Mouse (Mus musculus): ENCODE results near the gene Dxo. TPM values are rescaled to one million over a fixed set of nuclear protein-coding genes. Genes with fewer than 3 reads are reported as not detected.
"Not testable (repeated sequence)": the region's sequence is repeated elsewhere in the genome, so short reads cannot be mapped to it uniquely, and the experiment has no call there.

The Dxo gene
- total RNA-seq, 2 experiments from 2014 or later: 11.1 to 11.6 TPM

GRCm38 (mm10) chr17:34813747-34814146 is 23.1 kb upstream of the Dxo start:
- intact Hi-C loops (cut with DNase I): loop anchor here (5.0 kb wide), 1 partner anchor 161 kb away; no protein-coding TSS in a partner anchor
- DNase-seq (ENCODE audit: low spot score): not testable (repeated sequence)

DNA sequence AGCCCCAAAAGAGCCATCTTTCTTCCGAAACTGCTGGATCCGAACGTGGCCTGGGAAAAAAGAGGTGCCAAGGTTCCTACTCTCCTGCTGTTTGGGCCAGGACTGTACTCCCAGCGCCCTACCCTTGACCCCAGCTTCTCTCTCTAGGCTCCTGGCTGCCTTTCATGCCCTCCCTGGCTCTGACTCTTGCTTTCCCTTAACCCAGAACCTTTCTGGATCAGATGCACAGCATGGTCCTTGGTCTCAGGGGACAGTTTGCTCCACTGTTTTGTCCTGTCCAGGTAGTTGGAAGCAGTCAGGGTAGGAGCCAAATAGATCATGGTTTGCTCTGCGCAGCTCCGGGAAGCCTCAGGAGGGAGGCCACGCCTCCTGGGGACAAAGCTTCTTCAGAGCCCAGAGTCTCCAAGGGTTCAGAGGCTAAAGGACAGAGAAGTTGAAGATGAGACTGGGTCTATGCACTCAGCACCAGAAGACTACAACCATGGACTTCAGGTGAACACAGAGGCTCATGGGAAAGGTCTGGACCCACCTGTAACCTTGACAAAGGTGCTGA is 21.9 kb upstream of the Dxo start:
- DNase-seq (ENCODE audit: low spot score): no peak
- intact Hi-C loops (cut with DNase I): loop anchor here (5.0 kb wide), 1 partner anchor 163 kb away; no protein-coding TSS in a partner anchor

GRCm38 (mm10) chr17:34830776-34831175 is 6.0 kb upstream of the Dxo start:
- intact Hi-C loops (cut with DNase I); DNase-seq (ENCODE audit: low spot score): not testable (repeated sequence)

DNA sequence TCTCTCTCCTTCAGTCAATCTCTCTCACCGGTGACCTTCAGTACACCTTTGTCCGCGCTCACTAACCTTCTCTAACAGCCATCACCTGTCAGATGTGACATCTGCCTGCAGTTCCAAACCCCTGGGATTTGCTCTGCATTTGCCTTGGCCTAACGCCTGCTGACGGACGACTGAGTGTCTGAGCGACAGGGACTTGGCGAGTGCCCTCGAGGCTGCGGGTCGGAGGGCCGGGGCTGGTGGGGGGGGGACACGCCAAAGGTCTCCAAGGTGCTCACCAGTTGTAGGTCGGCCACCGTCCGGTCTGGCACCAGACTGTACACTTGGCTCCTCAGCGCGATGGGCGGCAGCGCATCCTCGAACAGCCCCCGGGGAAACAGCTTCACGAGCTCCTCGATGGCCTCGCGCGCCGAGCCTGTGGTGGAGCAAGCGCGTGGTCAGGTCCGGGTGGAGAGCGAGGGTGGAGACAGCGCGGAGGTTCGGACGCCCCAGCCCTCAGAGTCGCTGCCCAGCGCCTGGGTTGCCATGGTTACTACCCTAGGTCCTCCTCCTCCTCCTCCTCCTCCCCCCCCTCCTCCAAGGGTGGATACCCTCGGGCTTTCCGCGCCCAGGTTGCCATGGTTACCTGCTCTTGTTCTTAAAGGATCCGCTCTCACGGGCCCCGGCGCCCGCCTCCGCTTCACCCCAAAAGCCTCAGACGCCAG is 514 bp upstream of the Dxo start:
- intact Hi-C loops (cut with DNase I): no loop called here
- DNase-seq (ENCODE audit: low spot score): no peak

GRCm38 (mm10) chr17:34837464-34838324 is 875 bp downstream of the Dxo start:
- DNase-seq (ENCODE audit: low spot score): no peak
- intact Hi-C loops (cut with DNase I): no loop called here

- DNase-seq (ENCODE audit: low spot score): no peak
- intact Hi-C loops (cut with DNase I): no loop called here
Measured at GRCm38 (mm10) chr17:34838785-34839184, 2.0 kb downstream of the Dxo start.

- intact Hi-C loops (cut with DNase I): no loop called here
- no peak for DNase-seq (ENCODE audit: low spot score)
Measured at GRCm38 (mm10) chr17:34840736-34841307, 4.0 kb downstream of the Dxo start.

- intact Hi-C loops (cut with DNase I): no loop called here
- DNase-seq (ENCODE audit: low spot score): no peak
Measured at GRCm38 (mm10) chr17:34844884-34845283, 8.1 kb downstream of the Dxo start.

GRCm38 (mm10) chr17:34847192-34847591 is 10.4 kb downstream of the Dxo start:
- DNase-seq (ENCODE audit: low spot score): no peak
- intact Hi-C loops (cut with DNase I): no loop called here

GRCm38 (mm10) chr17:34847615-34848014 is 10.8 kb downstream of the Dxo start:
- DNase-seq (ENCODE audit: low spot score): no peak
- intact Hi-C loops (cut with DNase I): no loop called here

DNA sequence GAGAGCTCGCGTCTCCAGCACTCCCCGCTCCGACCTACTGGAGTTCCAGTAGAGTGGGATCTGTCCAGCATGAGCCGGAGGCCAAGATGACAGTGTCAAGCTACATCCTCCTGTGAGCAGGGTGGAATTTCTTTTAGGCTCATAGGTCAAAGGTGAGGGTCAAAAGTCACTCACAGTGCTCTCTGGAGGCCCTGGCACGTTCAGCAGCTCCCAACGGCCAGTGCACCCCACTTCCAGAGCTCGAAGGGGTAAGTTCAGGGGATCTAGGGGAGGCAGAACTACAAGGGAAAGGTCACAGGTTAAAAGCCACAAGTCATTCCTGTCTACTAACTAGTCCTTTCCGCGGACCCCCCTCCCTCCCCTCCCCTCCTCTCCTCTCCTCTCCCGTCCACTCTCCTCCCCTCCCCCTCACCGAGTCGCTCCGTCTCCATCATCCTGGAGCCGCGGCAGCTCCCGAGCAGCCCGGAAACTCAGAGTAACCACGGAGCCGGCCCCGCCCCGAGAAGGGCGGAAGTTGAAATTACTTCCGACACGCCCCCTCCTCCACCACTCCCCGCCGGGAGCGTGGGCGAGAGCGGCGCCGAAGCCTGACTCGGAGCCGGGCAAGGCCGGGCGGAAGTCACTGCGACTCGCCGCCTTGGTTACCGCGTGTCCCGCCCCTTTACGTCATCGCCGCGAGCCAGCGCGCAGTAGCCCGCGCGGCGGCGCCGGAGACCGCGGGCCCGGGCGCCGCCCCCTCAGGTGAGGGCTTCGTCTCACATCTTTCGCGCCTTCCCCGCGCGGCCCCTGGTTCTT is 13.1 kb downstream of the Dxo start, which contains the start of the genes Skiv2l and Nelfe:
Skiv2l (minus strand) TSS at position 489 of the 795 bp plus-strand sequence.
Nelfe (plus strand) TSS at position 670 of the 795 bp plus-strand sequence.
- peak; percentile 95 for DNase-seq (ENCODE audit: low spot score)
- intact Hi-C loops (cut with DNase I): no loop called here

DNA sequence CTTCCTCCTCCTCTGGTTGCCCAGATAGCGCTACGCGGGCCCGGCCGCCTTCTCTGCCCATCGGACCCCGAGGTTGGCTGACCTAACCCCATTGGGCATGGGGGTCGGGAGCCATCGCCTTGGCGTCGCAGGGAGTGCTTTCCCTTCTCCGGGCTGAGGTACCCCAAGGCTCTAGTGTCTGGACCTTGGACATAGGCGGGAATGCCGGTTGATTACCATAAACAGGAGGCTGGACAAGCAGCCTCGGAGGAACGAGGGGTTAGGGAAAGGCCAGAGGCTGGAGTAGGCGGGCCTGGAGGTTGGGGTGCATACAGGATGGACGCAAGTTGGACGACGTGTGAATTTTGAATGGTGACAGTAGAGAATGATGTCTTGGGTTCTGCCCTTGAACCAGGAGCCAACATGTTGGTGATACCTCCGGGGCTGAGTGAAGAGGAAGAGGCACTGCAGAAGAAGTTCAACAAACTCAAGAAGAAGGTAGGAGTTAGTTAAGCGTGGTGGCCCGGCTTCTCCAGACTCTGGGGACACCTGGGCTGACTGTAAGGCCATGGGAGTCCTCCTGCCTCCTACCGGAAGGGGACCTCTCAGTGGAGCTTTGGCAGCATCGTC is 13.8 kb downstream of the Dxo start:
- no peak for DNase-seq (ENCODE audit: low spot score)
- intact Hi-C loops (cut with DNase I): no loop called here

DNA sequence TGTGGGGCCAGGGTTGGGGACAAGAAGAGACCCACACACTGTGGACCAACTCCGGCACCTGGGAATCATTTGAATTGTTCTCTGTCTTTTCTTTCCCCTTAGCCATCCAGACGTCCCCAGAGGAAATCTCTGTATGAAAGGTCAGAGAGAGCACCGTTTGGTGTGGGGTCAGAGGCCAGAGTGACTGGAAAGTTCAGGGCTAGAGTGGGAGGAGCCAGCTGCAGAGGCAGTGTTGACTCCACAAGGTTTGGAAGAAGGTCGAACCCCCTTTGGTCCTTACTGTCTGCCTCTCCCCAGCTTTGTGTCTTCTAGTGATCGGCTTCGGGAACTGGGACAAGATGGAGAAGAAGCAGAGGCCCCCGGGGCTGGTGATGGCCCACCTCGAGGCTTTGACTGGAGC is 16.7 kb downstream of the Dxo start:
- intact Hi-C loops (cut with DNase I): no loop called here
- no peak for DNase-seq (ENCODE audit: low spot score)

GRCm38 (mm10) chr17:34854761-34855160 is 17.9 kb downstream of the Dxo start:
- intact Hi-C loops (cut with DNase I): loop anchor here (1.0 to 2.0 kb wide), 2 partner anchors 38 to 58 kb away; no protein-coding TSS in a partner anchor
- DNase-seq (ENCODE audit: low spot score): no peak

GRCm38 (mm10) chr17:34855825-34856224 is 19.0 kb downstream of the Dxo start:
- DNase-seq (ENCODE audit: low spot score): no peak
- intact Hi-C loops (cut with DNase I): loop anchor here (1.0 to 2.0 kb wide), 4 partner anchors 37 to 127 kb away; no protein-coding TSS in a partner anchor

DNA sequence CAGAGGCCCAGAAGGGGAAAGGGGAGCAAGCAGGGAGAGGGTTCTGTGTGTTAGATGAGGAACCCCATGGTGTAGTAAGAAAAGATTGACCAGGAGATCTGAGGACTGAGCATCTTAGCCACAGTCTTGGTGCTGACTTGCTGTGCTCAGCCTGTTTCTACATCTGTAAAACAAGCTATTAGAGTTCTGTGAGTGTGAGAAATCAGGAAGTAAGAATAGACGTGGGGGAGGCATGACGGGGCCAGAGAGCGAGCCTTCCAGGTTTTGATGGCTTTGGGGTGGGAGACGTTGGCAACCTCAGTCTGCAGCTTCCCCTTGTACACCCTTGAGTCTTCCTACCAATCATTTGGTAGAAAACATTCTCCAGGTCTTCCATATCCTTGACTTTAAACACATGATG is 21.9 kb downstream of the Dxo start:
- intact Hi-C loops (cut with DNase I): no loop called here
- no peak for DNase-seq (ENCODE audit: low spot score)

DNA sequence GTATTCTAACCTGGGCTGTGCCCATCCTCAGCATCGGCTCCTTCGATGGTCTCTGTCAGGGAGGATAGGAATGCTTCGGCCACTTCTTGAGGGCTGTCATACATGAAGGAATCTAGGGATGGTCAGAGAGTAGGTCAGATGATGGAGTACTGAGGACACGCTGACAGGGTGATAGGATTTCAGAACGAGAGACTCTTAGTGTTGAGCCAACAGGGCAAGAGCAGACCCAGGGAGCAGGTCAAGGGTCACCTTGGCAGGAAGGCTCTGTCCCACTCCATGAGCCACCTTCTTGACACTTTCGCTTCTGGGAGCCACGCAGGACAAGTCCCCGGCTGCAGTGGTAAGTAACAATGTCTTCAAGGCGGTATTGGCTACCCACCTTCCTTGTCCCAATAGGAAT is 23.7 kb downstream of the Dxo start:
- no peak for DNase-seq (ENCODE audit: low spot score)
- intact Hi-C loops (cut with DNase I): no loop called here

- DNase-seq (ENCODE audit: low spot score): no peak
- intact Hi-C loops (cut with DNase I): no loop called here
Measured at GRCm38 (mm10) chr17:34861704-34862415, 25.0 kb downstream of the Dxo start.
